ENCODE assay signal across 16 mouse cellular contexts in the genomic region with DNA sequence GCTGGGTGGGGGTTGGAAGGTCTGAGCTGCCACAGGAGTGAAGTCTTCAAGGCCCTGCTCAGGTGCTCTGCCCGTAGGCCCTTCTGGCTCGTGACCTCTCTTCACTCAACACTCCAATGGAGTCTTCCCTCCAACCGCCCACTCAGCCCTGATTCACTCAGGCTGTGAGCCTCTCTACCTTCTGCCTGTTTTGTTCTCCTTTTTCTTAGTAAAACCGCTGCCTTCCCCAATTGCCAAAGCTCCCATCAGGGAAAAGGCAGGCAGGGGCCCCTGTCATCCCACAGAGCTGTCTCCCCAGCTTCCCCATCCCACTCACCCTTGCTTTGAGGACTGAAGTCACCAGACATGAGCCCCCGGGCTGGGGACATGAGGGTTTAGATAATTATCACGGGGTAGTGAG. TPM values are rescaled to one million over a fixed set of nuclear protein-coding genes. Genes with fewer than 3 reads are reported as not detected.
DNase-seq lines count a peak whose midpoint lies in the region; ATAC-seq and TF ChIP-seq lines count a peak whose summit lies in the region.
"Had no signal": no experiment of that assay in that cellular context is flagged by ENCODE, and none has a peak within 500 bp of the region (broad histone marks: within the 10 kb centered on the region; RNA-seq: fewer than 3 reads in every experiment).

No protein-coding gene starts in this region.

- no peaks in the 10 kb centered on the region for H3K36me3 ChIP-seq in heart, embryonic 10.5 days
- H3K36me3 ChIP-seq in heart, embryonic 11.5 days (ENCODE audit: control insufficient read depth, insufficient read depth, low read length), result no peaks in the 10 kb centered on the region
- no peaks in the 10 kb centered on the region for H3K36me3 ChIP-seq in liver, adult 2 months (ENCODE audit: control insufficient read depth, insufficient read depth, low read length)
- no peaks in the 10 kb centered on the region for H3K36me3 ChIP-seq in liver, embryonic 11.5 days (ENCODE audit: control insufficient read depth, insufficient read depth, low read length)
- no peaks in the 10 kb centered on the region for H3K36me3 ChIP-seq in G1E (replicated peaks)
- H3K36me3 ChIP-seq: hindbrain, embryonic 15.5 days; limb, embryonic 15.5 days had no signal

- peaks cover 19% of the 10 kb centered on the region for H3K4me1 ChIP-seq in heart, embryonic 10.5 days
- peaks cover 4% of the 10 kb centered on the region for H3K4me1 ChIP-seq in heart, embryonic 11.5 days (ENCODE audit: control insufficient read depth, insufficient read depth, low read length)
- H3K4me1 ChIP-seq in liver, adult 2 months (ENCODE audit: control insufficient read depth, insufficient read depth, low read length), result peaks cover 23% of the 10 kb centered on the region
- peaks cover 2% of the 10 kb centered on the region; the same call in 1 of the 2 replicates for H3K4me1 ChIP-seq in liver, embryonic 11.5 days (replicated peaks; ENCODE audit: control insufficient read depth, insufficient read depth, low read length)
- H3K4me1 ChIP-seq in G1E (ENCODE audit: insufficient read depth, low read depth, low read length), result peaks cover 53% of the 10 kb centered on the region
- H3K4me1 ChIP-seq in bone marrow macrophage, adult 2 months (ENCODE audit: control insufficient read depth, insufficient read depth, low read length), result peaks cover 58% of the 10 kb centered on the region
- H3K4me1 ChIP-seq: hindbrain, embryonic 15.5 days had no signal

- no peak for TF ChIP-seq CTCF in liver, adult 2 months (IDR thresholded peaks at IDR 0.05; ENCODE audit: low read depth, low read length)
- no peak for TF ChIP-seq CTCF in G1E (IDR thresholded peaks at IDR 0.05; ENCODE audit: low read depth, low read length)
- TF ChIP-seq CTCF in bone marrow macrophage, adult 2 months (IDR thresholded peaks at IDR 0.05; ENCODE audit: low read depth, low read length), result no peak

- peak overlapping the region; percentile 42; the same call in 1 of the 2 replicates for H3K27ac ChIP-seq in heart, embryonic 10.5 days
- no peak overlapping the region for H3K27ac ChIP-seq in heart, embryonic 11.5 days (ENCODE audit: low read depth, low read length)
- H3K27ac ChIP-seq in liver, adult 2 months (replicated peaks; ENCODE audit: insufficient read depth, low read depth, low read length), result peak overlapping the region; percentile 32; the same call in 1 of the 2 replicates
- H3K27ac ChIP-seq in liver, embryonic 11.5 days (ENCODE audit: low read depth, low read length), result no peak overlapping the region
- peak overlapping the region; percentile 46 for H3K27ac ChIP-seq in bone marrow macrophage, adult 2 months (ENCODE audit: insufficient read depth, low read depth, low read length)
- H3K27ac ChIP-seq: hindbrain, embryonic 15.5 days; limb, embryonic 15.5 days had no signal

- TF ChIP-seq POLR2A in liver, adult 2 months (IDR thresholded peaks at IDR 0.05; ENCODE audit: extremely low read depth, insufficient read depth, low read length), result no peak
- TF ChIP-seq POLR2A in bone marrow macrophage, adult 2 months (IDR thresholded peaks at IDR 0.05; ENCODE audit: borderline replicate concordance, low read depth, low read length), result 0 out of 2 replicates have a peak, but pooled peaks have one; percentile 4

- H3K9ac ChIP-seq in heart, embryonic 11.5 days (ENCODE audit: low read depth, low read length), result no peak overlapping the region
- no peak overlapping the region for H3K9ac ChIP-seq in liver, adult 2 months (ENCODE audit: low read depth, low read length)
- no peak overlapping the region for H3K9ac ChIP-seq in liver, embryonic 11.5 days (ENCODE audit: low read depth, low read length)
- H3K9ac ChIP-seq: hindbrain, embryonic 15.5 days; limb, embryonic 15.5 days had no signal

- WGBS in heart, embryonic 10.5 days, result 60% methylated on average over 6 of the region's 6 CpGs
- 63% methylated on average over 6 of the region's 6 CpGs for WGBS in heart, embryonic 11.5 days (ENCODE audit: insufficient replicate concordance)
- 80% methylated on average over 6 of the region's 6 CpGs for WGBS in liver, adult 2 months
- 55% methylated on average over 6 of the region's 6 CpGs for WGBS in liver, embryonic 11.5 days

- H3K9me3 ChIP-seq in heart, embryonic 10.5 days, result no peaks in the 10 kb centered on the region
- H3K9me3 ChIP-seq in heart, embryonic 11.5 days (replicated peaks; ENCODE audit: control insufficient read depth, low read length), result no peaks in the 10 kb centered on the region
- H3K9me3 ChIP-seq in liver, embryonic 11.5 days (ENCODE audit: control insufficient read depth, low read length), result no peaks in the 10 kb centered on the region
- H3K9me3 ChIP-seq in G1E (replicated peaks), result peaks cover 3% of the 10 kb centered on the region
- H3K9me3 ChIP-seq: hindbrain, embryonic 15.5 days; limb, embryonic 15.5 days had no signal

- no peak overlapping the region for H3K4me3 ChIP-seq in heart, embryonic 10.5 days
- no peak overlapping the region for H3K4me3 ChIP-seq in heart, embryonic 11.5 days (ENCODE audit: low read depth, low read length)
- H3K4me3 ChIP-seq in liver, adult 2 months (ENCODE audit: insufficient read depth, low read depth, low read length), result no peak overlapping the region
- no peak overlapping the region for H3K4me3 ChIP-seq in liver, embryonic 11.5 days (ENCODE audit: low read depth, low read length)
- H3K4me3 ChIP-seq in G1E (ENCODE audit: low read depth, low read length), result no peak overlapping the region; the same call in 1 of the 2 replicates
- no peak overlapping the region for H3K4me3 ChIP-seq in bone marrow macrophage, adult 2 months (ENCODE audit: insufficient read depth, low read length)
- H3K4me3 ChIP-seq: hindbrain, embryonic 15.5 days; limb, embryonic 15.5 days had no signal

- H3K79me2 ChIP-seq in liver, adult 2 months (ENCODE audit: control insufficient read depth, insufficient read depth, low read length), result no peaks in the 10 kb centered on the region

- H3K27me3 ChIP-seq in heart, embryonic 10.5 days (ENCODE audit: insufficient read depth, poor library complexity, severe bottlenecking), result peaks cover 9% of the 10 kb centered on the region; the same call in 1 of the 2 replicates
- H3K27me3 ChIP-seq in heart, embryonic 11.5 days (ENCODE audit: control insufficient read depth, insufficient read depth, low read length), result no peaks in the 10 kb centered on the region
- H3K27me3 ChIP-seq in liver, adult 2 months (ENCODE audit: control insufficient read depth, insufficient read depth, low read length), result no peaks in the 10 kb centered on the region
- no peaks in the 10 kb centered on the region for H3K27me3 ChIP-seq in liver, embryonic 11.5 days (replicated peaks; ENCODE audit: control insufficient read depth, insufficient read depth, low read length)
- H3K27me3 ChIP-seq in G1E (ENCODE audit: insufficient read depth, low read length), result peaks cover 49% of the 10 kb centered on the region
- H3K27me3 ChIP-seq: hindbrain, embryonic 15.5 days; limb, embryonic 15.5 days had no signal

- ATAC-seq in heart, embryonic 11.5 days (replicated peaks; ENCODE audit: insufficient number of reproducible peaks, low FRiP score, low TSS enrichment), result no peak
- no peak for ATAC-seq in liver, embryonic 11.5 days (replicated peaks; ENCODE audit: low FRiP score)
- ATAC-seq in G1E (ENCODE audit: extremely low read depth, insufficient number of reproducible peaks, low FRiP score, poor library complexity, severe bottlenecking), result 0 out of 2 replicates have a peak, but pooled peaks have one; percentile 4

- H3K4me2 ChIP-seq in heart, embryonic 11.5 days, result no peak overlapping the region
- no peak overlapping the region for H3K4me2 ChIP-seq in liver, embryonic 11.5 days
- H3K4me2 ChIP-seq: hindbrain, embryonic 15.5 days; limb, embryonic 15.5 days had no signal

- DNase-seq in heart, embryonic 10.5 days (ENCODE audit: low spot score), result no peak
- DNase-seq in liver, adult 2 months (ENCODE audit: extremely low read depth, low read depth, low spot score), result no peak
- no peak for DNase-seq in liver, embryonic 11.5 days (ENCODE audit: low spot score)
- DNase-seq in G1E (ENCODE audit: low spot score), result no peak
- DNase-seq in adrenal gland, adult 2 months, result no peak
- no peak for DNase-seq in cerebellum, adult 9-11 months
- DNase-seq: adrenal gland, adult 8-10 months; B cell, adult 2 months; cerebellum, postnatal 14 days; kidney, adult 11 months had no signal

RNA-seq across cellular contexts. Expression of gene Tmem189, which starts 25.4 kb away (rescaled TPM):
- 47.7 and 53.8 TPM in 2 replicates for polyA plus RNA-seq in heart, embryonic 10.5 days (2016; fragmentation: Nextera tagmentation; extraction: Ambion mirVana)
- polyA plus RNA-seq in heart, embryonic 11.5 days (2014; fragmentation: Nextera tagmentation; extraction: Ambion mirVana), result 38.2 and 38.7 TPM in 2 replicates
- total RNA-seq in liver, adult 2 months (2014; rRNA removed), result 4.8 and 5.8 TPM in 2 replicates
- 19.6 and 24.8 TPM in 2 replicates for polyA plus RNA-seq in liver, adult 2 months (2012; rRNA removed)
- polyA plus RNA-seq in liver, embryonic 11.5 days (2014; fragmentation: Nextera tagmentation; extraction: Ambion mirVana), result 30.5 and 32.6 TPM in 2 replicates
- total RNA-seq in G1E (2014; fragmentation: Nextera tagmentation) (14.1 and 20.1 TPM in 2 replicates), G1E (2017) (17.5 and 18.3 TPM in 2 replicates)
- polyA plus RNA-seq in G1E (2012), result 36.9 and 38.8 TPM in 2 replicates
- 129 and 138 TPM in 2 replicates for polyA plus RNA-seq in bone marrow macrophage, adult 2 months (2012; ENCODE audit: insufficient read depth, insufficient read length, missing spikeins)
- total RNA-seq in adrenal gland, adult 2 months (2021), result 10 to 100 TPM; 29.9 to 30.1 TPM
- polyA plus RNA-seq in adrenal gland, adult 2 months (2012; rRNA removed), result 72.0 and 77.3 TPM in 2 replicates

RNA-seq across cellular contexts. Expression of gene Cebpb, which starts 26.3 kb away (rescaled TPM):
- 4.2 TPM in 2 replicates for polyA plus RNA-seq in heart, embryonic 10.5 days (2016; fragmentation: Nextera tagmentation; extraction: Ambion mirVana)
- 8.0 and 8.2 TPM in 2 replicates for polyA plus RNA-seq in heart, embryonic 11.5 days (2014; fragmentation: Nextera tagmentation; extraction: Ambion mirVana)
- total RNA-seq in liver, adult 2 months (2014; rRNA removed), result 125 and 147 TPM in 2 replicates
- 200 and 210 TPM in 2 replicates for polyA plus RNA-seq in liver, adult 2 months (2012; rRNA removed)
- polyA plus RNA-seq in liver, embryonic 11.5 days (2014; fragmentation: Nextera tagmentation; extraction: Ambion mirVana), result 13.9 and 14.4 TPM in 2 replicates
- 10.5 and 12.5 TPM in 2 replicates for total RNA-seq in G1E (2014; fragmentation: Nextera tagmentation)
- 12.9 and 33.6 TPM in 2 replicates for total RNA-seq in G1E (2017)
- 61.6 and 87.9 TPM in 2 replicates for polyA plus RNA-seq in G1E (2012)
- 109 and 122 TPM in 2 replicates for polyA plus RNA-seq in bone marrow macrophage, adult 2 months (2012; ENCODE audit: insufficient read depth, insufficient read length, missing spikeins)
- total RNA-seq in adrenal gland, adult 2 months (2021), result 100 to 1,000 TPM; 366 to 466 TPM
- polyA plus RNA-seq in adrenal gland, adult 2 months (2012; rRNA removed), result 3,420 and 4,353 TPM in 2 replicates

RNA-seq across cellular contexts. Expression of gene Gm20431, which starts 53.7 kb away (rescaled TPM):
- polyA plus RNA-seq in heart, embryonic 10.5 days (2016; fragmentation: Nextera tagmentation; extraction: Ambion mirVana), result 0.36 and 3.9 TPM in 2 replicates
- polyA plus RNA-seq in heart, embryonic 11.5 days (2014; fragmentation: Nextera tagmentation; extraction: Ambion mirVana), result 1.9 and 5.2 TPM in 2 replicates
- total RNA-seq in liver, adult 2 months (2014; rRNA removed), result not detected in 2 replicates
- polyA plus RNA-seq in liver, adult 2 months (2012; rRNA removed), result 10.6 and 10.8 TPM in 2 replicates
- polyA plus RNA-seq in liver, embryonic 11.5 days (2014; fragmentation: Nextera tagmentation; extraction: Ambion mirVana), result 3.8 and 4.9 TPM in 2 replicates
- total RNA-seq in G1E (2014; fragmentation: Nextera tagmentation) (6.2 and 8.1 TPM in 2 replicates), G1E (2017) (0.11 TPM in 1 of 2 replicates, not detected in the other)
- polyA plus RNA-seq in G1E (2012), result not detected in 2 replicates
- polyA plus RNA-seq in bone marrow macrophage, adult 2 months (2012; ENCODE audit: insufficient read depth, insufficient read length, missing spikeins), result 13.5 and 19.6 TPM in 2 replicates
- total RNA-seq in adrenal gland, adult 2 months (2021), result 10 to 100 TPM; 20.0 to 21.0 TPM
- 31.2 and 38.6 TPM in 2 replicates for polyA plus RNA-seq in adrenal gland, adult 2 months (2012; rRNA removed)
- total RNA-seq: midbrain, postnatal 0 days had no signal
- polyA plus RNA-seq: neural tube, embryonic 11.5 days had no signal

Comparison
In these comparisons a context has a peak if more than half of its experiments do, and no peak if none do; other contexts are left out.
1. H3K27ac ChIP-seq: peak in heart, embryonic 10.5 days (single experiment), liver, adult 2 months (single experiment) and bone marrow macrophage, adult 2 months (single experiment); none in heart, embryonic 11.5 days (single experiment) and liver, embryonic 11.5 days (single experiment).
2. RNA of gene Cebpb, which starts 26.3 kb away (polyA plus RNA-seq): 3,420 to 4,353 TPM in adrenal gland, adult 2 months; 200 to 210 TPM in liver, adult 2 months, 109 to 122 TPM in bone marrow macrophage, adult 2 months, 61.6 to 87.9 TPM in G1E, 13.9 to 14.4 TPM in liver, embryonic 11.5 days, 8.0 to 8.2 TPM in heart, embryonic 11.5 days and 4.2 TPM in heart, embryonic 10.5 days; every median in the first group is over 10 times any median in the second.